Mouse (Mus musculus): ENCODE measurements around the gene Pak4.

GRCm38 (mm10) chr7:28532005-28532404, 66.0 kb downstream of the Pak4 start:
- TF ChIP-seq CTCF (IDR thresholded peaks at IDR 0.05; ENCODE audit: insufficient read depth, low read depth, low read length) = no peak
- TF ChIP-seq POLR2A (IDR thresholded peaks at IDR 0.05; ENCODE audit: insufficient read depth, low read depth, low read length) = no peak
